Mouse (Mus musculus) midbrain, embryonic 14.5 days (tissue): Measurements from ENCODE around the gene Erh. TPM values are rescaled to one million over a fixed set of nuclear protein-coding genes. Genes with fewer than 3 reads are reported as not detected.

Experiments used
- ATAC-seq: fragments of 200-750 bp; cut with Nextera tagmentation; 2 replicates; pipeline ENCODE4 v1.8.0; 2017; ENCODE audit warnings: moderate number of reproducible peaks, moderate library complexity; ENCODE audit not compliant: low FRiP score, low TSS enrichment
- DNase-seq: peaks from one replicate; pipeline ENCODE4 v3.0.0-alpha.2; 2015
- H3K27ac ChIP-seq: fragments of 300-500 bp; sonication (generic); replicated peaks from 2 replicates; pipeline ENCODE4 v1.5.1; 2014; ENCODE audit warnings: mild to moderate bottlenecking, low read depth, low read length, moderate library complexity
- H3K27me3 ChIP-seq: fragments of 300-500 bp; sonication (generic); 2 replicates; pipeline ENCODE4 v1.6.1; 2014; ENCODE audit warnings: low read length, control low read depth, mixed read lengths; ENCODE audit not compliant: control insufficient read depth, insufficient read depth
- H3K36me3 ChIP-seq: fragments of 300-500 bp; sonication (generic); 2 replicates; pipeline ENCODE4 v1.6.1; 2014; ENCODE audit warnings: low read length, control low read depth; ENCODE audit not compliant: control insufficient read depth, insufficient read depth
- H3K4me1 ChIP-seq: fragments of 300-500 bp; sonication (generic); 2 replicates; pipeline ENCODE4 v1.6.1; 2014; ENCODE audit warnings: mild to moderate bottlenecking, antibody characterized with exemption, low read length, control low read depth; ENCODE audit not compliant: control insufficient read depth, insufficient read depth
- H3K4me2 ChIP-seq: fragments of 300-500 bp; sonication (generic); 2 replicates; pipeline ENCODE4 v1.6.1; 2014; ENCODE audit warnings: mild to moderate bottlenecking, low read length, moderate library complexity
- H3K4me3 ChIP-seq: fragments of 300-500 bp; sonication (generic); replicated peaks from 2 replicates; pipeline ENCODE4 v1.5.1; 2014; ENCODE audit warnings: low read depth, low read length
- H3K9ac ChIP-seq: fragments of 300-500 bp; sonication (generic); replicated peaks from 2 replicates; pipeline ENCODE4 v1.6.1; 2014; ENCODE audit warnings: mild to moderate bottlenecking, low read length, moderate library complexity
- H3K9me3 ChIP-seq: fragments of 300-500 bp; sonication (generic); 2 replicates; pipeline ENCODE4 v1.6.1; 2016; ENCODE audit warnings: low read length, control low read depth, mixed read lengths; ENCODE audit not compliant: control insufficient read depth
- WGBS: fragments of 180-500 bp; shearing (Covaris S2); extraction: QIAGEN DNeasy Blood & Tissue Kit; methylation state at CpG from one replicate; pipeline ENCODE4 v1.1.7; 2014; 5-methylcytosine and 5-hydroxymethylcytosine counted together
- polyA plus RNA-seq: library from polyadenylated mRNA; unstranded; fragments of >200 nt; fragmentation: Nextera tagmentation; extraction: Ambion mirVana; gene quantifications from 2 replicates; pipeline ENCODE4 v1.2.1, GENCODE M21; 2014

The Erh gene
- polyA plus RNA-seq, 1 experiment from 2014 or later = 288 TPM

- Histone ChIP-seq H3K27me3 (no peaks in the 10 kb centered on the region), H3K4me2 (no peak overlapping the region), H3K9ac (no peak overlapping the region), H3K4me1 (no peaks in the 10 kb centered on the region), H3K27ac (no peak overlapping the region), H3K36me3 (peaks cover 17% of the 10 kb centered on the region), H3K4me3 (no peak overlapping the region), H3K9me3 (no peaks in the 10 kb centered on the region)
- DNase-seq = peak; percentile 73
- 93% methylated on average over 1 of the region's 1 CpGs for WGBS
- ATAC-seq = no peak
Measured at GRCm38 (mm10) chr12:80681340-80681739, 37.2 kb upstream of the Erh start.

DNA sequence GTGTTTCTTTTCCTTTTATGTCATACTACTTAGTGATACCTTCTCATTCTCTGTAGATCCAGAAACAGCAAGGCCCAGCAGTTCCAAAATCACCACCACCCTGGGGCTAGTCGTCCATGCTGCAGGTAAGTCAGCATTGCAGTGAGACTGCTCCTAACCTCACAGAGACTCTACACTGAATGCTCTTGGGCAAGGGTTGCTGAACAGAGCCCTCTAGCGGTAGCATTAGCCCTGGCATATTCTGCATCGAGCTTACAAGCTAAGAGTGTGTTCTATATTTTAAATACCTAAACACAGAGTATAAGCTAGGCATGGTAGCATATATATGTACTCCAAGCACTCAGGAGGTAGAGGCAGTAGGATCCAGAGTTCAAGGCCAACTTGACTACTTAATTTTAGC is 29.0 kb upstream of the Erh start:
- DNase-seq = peak; percentile 84
- WGBS = 13% methylated on average over 3 of the region's 3 CpGs
- H3K9me3 ChIP-seq = no peaks in the 10 kb centered on the region

GRCm38 (mm10) chr12:80668391-80668790 is 24.2 kb upstream of the Erh start:
- Histone ChIP-seq H3K9me3 (no peaks in the 10 kb centered on the region), H3K4me2 (no peak overlapping the region), H3K4me1 (no peaks in the 10 kb centered on the region), H3K4me3 (no peak overlapping the region), H3K36me3 (peaks cover 28% of the 10 kb centered on the region), H3K27ac (no peak overlapping the region), H3K27me3 (no peaks in the 10 kb centered on the region), H3K9ac (no peak overlapping the region)
- no peak for ATAC-seq
- 84% methylated on average over 2 of the region's 2 CpGs for WGBS
- DNase-seq = no peak

More for the DNA sequence above, 29.0 kb upstream of the Erh start:
- Histone ChIP-seq H3K27me3 (no peaks in the 10 kb centered on the region), H3K4me1 (no peaks in the 10 kb centered on the region), H3K27ac (no peak overlapping the region), H3K4me3 (no peak overlapping the region), H3K36me3 (peaks cover 39% of the 10 kb centered on the region), H3K9ac (no peak overlapping the region), H3K4me2 (no peak overlapping the region)
- ATAC-seq = no peak

GRCm38 (mm10) chr12:80663935-80664334 is 19.8 kb upstream of the Erh start:
- Histone ChIP-seq H3K27me3 (no peaks in the 10 kb centered on the region), H3K36me3 (peaks cover 33% of the 10 kb centered on the region), H3K27ac (no peak overlapping the region), H3K4me3 (no peak overlapping the region), H3K4me1 (no peaks in the 10 kb centered on the region), H3K9me3 (no peaks in the 10 kb centered on the region), H3K4me2 (no peak overlapping the region), H3K9ac (no peak overlapping the region)
- DNase-seq (no peak), ATAC-seq (no peak)
- WGBS = 91% methylated on average over 2 of the region's 2 CpGs

DNA sequence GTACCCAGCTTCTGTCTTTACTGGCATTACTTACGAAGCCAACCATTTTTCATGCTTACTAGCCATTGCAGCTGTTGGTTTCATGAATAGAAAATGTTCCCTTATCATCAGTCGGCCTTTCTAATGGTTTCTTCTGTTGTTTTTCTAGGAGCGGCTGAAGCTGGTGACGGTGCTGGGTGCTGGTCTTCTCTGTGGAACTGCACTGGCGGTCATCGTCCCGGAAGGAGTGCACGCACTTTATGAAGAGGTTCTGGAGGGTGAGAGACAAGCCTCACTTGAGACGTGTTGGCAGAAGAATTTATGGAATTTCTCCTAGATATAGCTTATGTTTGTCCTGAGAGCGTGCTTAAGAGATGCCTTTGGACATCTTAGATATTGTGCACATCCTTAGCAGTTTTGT is 18.2 kb upstream of the Erh start:
- Histone ChIP-seq H3K4me2 (no peak overlapping the region), H3K27ac (no peak overlapping the region), H3K4me1 (no peaks in the 10 kb centered on the region), H3K27me3 (no peaks in the 10 kb centered on the region), H3K9ac (no peak overlapping the region), H3K9me3 (no peaks in the 10 kb centered on the region), H3K36me3 (peaks cover 25% of the 10 kb centered on the region), H3K4me3 (no peak overlapping the region)
- ATAC-seq (no peak), DNase-seq (no peak)
- WGBS = 96% methylated on average over 10 of the region's 10 CpGs

DNA sequence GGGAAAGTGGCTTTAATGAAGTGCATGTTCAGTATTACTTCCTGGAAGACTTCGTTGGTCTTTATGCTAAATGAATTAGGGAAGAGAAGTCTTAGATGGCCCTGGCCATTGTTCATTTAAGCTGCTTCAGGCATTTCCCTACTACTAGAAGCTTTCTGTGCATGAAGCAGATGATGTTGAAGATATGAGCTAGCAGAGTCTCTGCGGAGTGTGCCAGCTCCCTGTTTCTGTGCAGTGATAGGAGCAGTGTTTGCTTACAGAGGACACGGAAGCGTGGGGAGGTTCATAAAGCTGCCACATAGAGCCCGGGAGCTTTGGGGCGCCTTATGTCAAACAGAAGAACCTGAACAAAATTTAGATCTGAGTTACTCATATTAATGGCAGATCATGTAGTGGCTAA is 14.5 kb upstream of the Erh start:
- no peak overlapping the region for H3K4me2 ChIP-seq
- H3K27ac ChIP-seq = no peak overlapping the region
- no peaks in the 10 kb centered on the region for H3K4me1 ChIP-seq
- H3K36me3 ChIP-seq = peaks cover 11% of the 10 kb centered on the region; the same call in 1 of the 2 replicates
- H3K27me3 ChIP-seq = no peaks in the 10 kb centered on the region
- no peak overlapping the region for H3K4me3 ChIP-seq
- DNase-seq (peak; percentile 1), ATAC-seq (no peak)
- H3K9ac ChIP-seq = no peak overlapping the region
- WGBS = 89% methylated on average over 6 of the region's 6 CpGs
- no peaks in the 10 kb centered on the region for H3K9me3 ChIP-seq

DNA sequence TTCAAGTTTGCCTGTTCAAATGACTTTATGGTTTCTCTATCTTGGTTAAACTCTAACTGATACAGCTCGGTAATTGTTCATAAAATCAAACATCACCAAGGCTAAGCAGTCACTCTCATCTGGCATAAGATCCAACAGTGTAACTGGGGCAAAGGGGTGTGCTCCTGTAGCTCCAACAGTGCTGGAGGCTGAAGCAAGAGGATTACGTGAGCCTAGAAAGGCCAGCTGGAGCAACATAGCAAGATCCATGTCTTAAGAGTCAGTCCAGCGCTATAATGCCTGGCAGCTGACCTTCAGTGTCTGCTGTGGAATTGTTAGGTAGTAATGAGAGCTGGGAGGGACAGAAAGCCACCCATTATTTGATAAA is 10.5 kb upstream of the Erh start:
- 95% methylated on average over 3 of the region's 3 CpGs for WGBS
- no peak for DNase-seq
- H3K27me3 ChIP-seq = no peaks in the 10 kb centered on the region
- no peak overlapping the region for H3K4me2 ChIP-seq
- no peak overlapping the region for H3K27ac ChIP-seq
- no peak for ATAC-seq
- no peaks in the 10 kb centered on the region for H3K4me1 ChIP-seq
- no peak overlapping the region for H3K9ac ChIP-seq
- H3K4me3 ChIP-seq = no peak overlapping the region
- H3K9me3 ChIP-seq = no peaks in the 10 kb centered on the region
- peaks cover 4% of the 10 kb centered on the region; the same call in 1 of the 2 replicates for H3K36me3 ChIP-seq

GRCm38 (mm10) chr12:80653951-80654658 is 10.0 kb upstream of the Erh start:
- ATAC-seq (no peak), DNase-seq (no peak)
- Histone ChIP-seq H3K4me3 (no peak overlapping the region), H3K9me3 (no peaks in the 10 kb centered on the region), H3K9ac (no peak overlapping the region), H3K27me3 (no peaks in the 10 kb centered on the region), H3K4me2 (no peak overlapping the region), H3K27ac (no peak overlapping the region), H3K36me3 (peaks cover 4% of the 10 kb centered on the region; the same call in 1 of the 2 replicates), H3K4me1 (no peaks in the 10 kb centered on the region)
- 92% methylated on average over 7 of the region's 7 CpGs for WGBS

- Histone ChIP-seq H3K4me2 (peak overlapping the region; percentile 96), H3K4me3 (no peak overlapping the region), H3K4me1 (peaks cover 36% of the 10 kb centered on the region), H3K27me3 (no peaks in the 10 kb centered on the region), H3K36me3 (peaks cover 7% of the 10 kb centered on the region), H3K9me3 (no peaks in the 10 kb centered on the region), H3K27ac (no peak overlapping the region), H3K9ac (peak overlapping the region; percentile 36; the same call in 1 of the 2 replicates)
- ATAC-seq = no peak
- DNase-seq = no peak
- WGBS = 98% methylated on average over 3 of the region's 3 CpGs
Measured at GRCm38 (mm10) chr12:80646377-80646776, 2.2 kb upstream of the Erh start.
